Mouse (Mus musculus) megakaryocyte, embryonic 14.5 days (primary cell): ENCODE measurements around the gene Svopl.

Source experiments
- FLI1 ChIP-seq: IDR thresholded peaks from 2 replicates; pipeline ENCODE4 v1.6.1; 2012; ENCODE audit warnings: low read length, inconsistent platforms, mixed read lengths
- GATA1 ChIP-seq: IDR thresholded peaks from 3 replicates; pipeline ENCODE4 v1.6.1; 2012; ENCODE audit warnings: mixed read lengths, low read length, inconsistent platforms, borderline replicate concordance

DNA sequence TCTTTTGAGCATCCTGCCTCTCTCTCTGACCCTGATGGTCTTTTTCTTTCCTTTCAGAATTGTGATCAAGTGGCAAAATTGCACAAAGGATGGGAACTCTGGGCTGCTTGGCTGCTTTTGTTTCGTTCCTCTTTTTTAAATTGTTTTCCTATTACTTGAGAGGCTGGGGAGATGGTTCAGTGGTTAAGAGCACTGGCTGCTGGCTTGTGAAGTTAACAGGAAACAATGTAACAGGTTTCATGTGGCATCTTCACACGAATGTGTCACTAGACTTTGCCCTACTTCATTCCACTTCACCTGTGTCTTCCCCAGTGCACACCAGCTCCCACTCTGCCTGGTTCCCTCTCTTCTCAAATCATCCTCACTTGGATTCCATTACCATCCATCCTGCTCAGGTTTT lies 17.8 kb upstream of the Svopl start:
- TF ChIP-seq GATA1 = no peak
- no peak for TF ChIP-seq FLI1
